Mouse (Mus musculus): ENCODE results near the gene Ugt1a6a.

DNA sequence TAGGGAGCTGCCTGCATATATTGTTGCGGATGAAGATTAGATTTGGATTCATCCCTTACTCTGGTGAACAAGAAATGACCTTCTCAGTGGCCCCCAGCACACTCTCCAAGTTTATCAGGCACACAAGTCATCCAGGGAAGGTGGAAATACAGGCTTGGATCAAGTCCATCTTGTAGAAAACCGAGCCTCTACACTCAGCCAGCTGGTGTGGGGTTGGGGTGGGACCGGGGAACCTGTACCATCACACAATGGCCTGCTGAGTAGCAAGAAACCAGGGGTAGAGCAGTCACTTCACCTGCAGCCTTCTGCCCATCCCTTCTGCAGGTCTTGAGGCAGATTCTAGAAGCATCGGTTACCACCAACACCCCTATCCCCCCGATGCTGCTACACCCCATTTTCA, 100.0 kb downstream of the Ugt1a6a start:
- TF ChIP-seq CTCF (conservative IDR thresholded peaks at IDR 0.05; ENCODE audit: insufficient read depth, insufficient read length, low read depth, low read length) (no peak), POLR2A (IDR thresholded peaks at IDR 0.05; ENCODE audit: low read depth, low read length) (no peak)

All from kidney, adult 2 months (tissue).